Mouse (Mus musculus) kidney, postnatal 0 days (tissue): ENCODE data around the gene Ahdc1. TPM values are rescaled to one million over a fixed set of nuclear protein-coding genes. Genes with fewer than 3 reads are reported as not detected.

Source experiments
- ATAC-seq: fragments of 200-750 bp; cut with Nextera tagmentation; replicated peaks from 2 replicates; pipeline ENCODE4 v1.8.0; 2017; ENCODE audit warnings: low read depth, moderate number of reproducible peaks, moderate TSS enrichment, moderate library complexity; ENCODE audit not compliant: low FRiP score
- DNase-seq: peaks from one replicate; pipeline ENCODE4 v3.0.0-alpha.2; 2016; ENCODE audit warnings: low spot score
- H3K27ac ChIP-seq: fragments of 300-500 bp; sonication (generic); 2 replicates; pipeline ENCODE4 v1.5.1; 2014; ENCODE audit warnings: mild to moderate bottlenecking
- H3K27me3 ChIP-seq: fragments of 300-500 bp; sonication (generic); 2 replicates; pipeline ENCODE4 v1.6.1; 2014; ENCODE audit warnings: low read length, mixed read lengths; ENCODE audit not compliant: insufficient read depth
- H3K36me3 ChIP-seq: fragments of 300-500 bp; sonication (generic); 2 replicates; pipeline ENCODE4 v1.6.1; 2014; ENCODE audit warnings: low read length, mixed read lengths; ENCODE audit not compliant: insufficient read depth
- H3K4me1 ChIP-seq: fragments of 300-500 bp; sonication (generic); replicated peaks from 2 replicates; pipeline ENCODE4 v1.6.1; 2014; ENCODE audit warnings: antibody characterized with exemption, low read length, mixed read lengths; ENCODE audit not compliant: insufficient read depth
- H3K4me2 ChIP-seq: fragments of 300-500 bp; sonication (generic); 2 replicates; pipeline ENCODE4 v1.6.1; 2014; ENCODE audit warnings: mild to moderate bottlenecking, low read length, moderate library complexity, mixed read lengths
- H3K4me3 ChIP-seq: fragments of 300-500 bp; sonication (generic); replicated peaks from 2 replicates; pipeline ENCODE4 v1.5.1; 2014; ENCODE audit warnings: low read depth, low read length
- H3K9ac ChIP-seq: fragments of 300-500 bp; sonication (generic); 2 replicates; pipeline ENCODE4 v1.6.1; 2014; ENCODE audit warnings: low read depth, low read length
- H3K9me3 ChIP-seq: fragments of 300-500 bp; sonication (generic); replicated peaks from 2 replicates; pipeline ENCODE4 v1.6.1; 2016; ENCODE audit warnings: low read length, inconsistent platforms, mixed read lengths
- CTCF ChIP-seq: IDR thresholded peaks from 2 replicates; pipeline ENCODE4 v1.5.1; 2016; ENCODE audit warnings: antibody characterized with exemption, low read depth, mild to moderate bottlenecking, moderate library complexity
- WGBS: fragments of 180-500 bp; shearing (Covaris S2); extraction: QIAGEN DNeasy Blood & Tissue Kit; methylation state at CpG from one replicate; pipeline ENCODE4 v1.1.7; 2014; 5-methylcytosine and 5-hydroxymethylcytosine counted together
- polyA plus RNA-seq: library from polyadenylated mRNA; unstranded; fragments of >200 nt; fragmentation: Nextera tagmentation; extraction: Ambion mirVana; gene quantifications from 2 replicates; pipeline ENCODE4 v1.2.1, GENCODE M21; 2015

Ahdc1 gene
- polyA plus RNA-seq, 1 experiment from 2014 or later, result 6.4 TPM

DNA sequence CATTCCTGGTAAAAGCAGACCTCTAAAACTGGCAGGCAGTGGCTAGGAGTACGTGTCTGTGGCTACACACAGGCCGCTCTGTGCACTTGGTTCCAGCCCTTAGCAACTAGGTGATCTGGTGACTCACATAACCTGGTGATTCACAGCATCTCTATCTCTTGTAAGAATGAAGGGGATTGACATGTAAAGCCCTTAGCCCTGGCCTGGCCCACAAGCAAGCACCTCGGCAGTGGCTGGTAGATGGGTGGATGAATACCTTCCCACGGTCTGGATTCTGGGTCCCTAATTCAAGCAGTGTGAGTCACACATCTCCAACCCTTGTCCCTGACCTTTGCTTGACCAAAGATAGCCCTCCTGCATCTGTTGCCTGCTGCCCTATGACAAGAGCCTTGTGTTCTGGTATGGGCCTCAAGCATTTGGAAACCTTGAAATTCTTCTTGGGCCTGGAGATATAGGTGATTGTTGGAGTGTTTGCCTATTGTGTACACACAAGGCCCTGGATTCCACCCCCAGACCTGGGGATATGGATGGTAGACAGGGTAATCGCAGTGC lies 59.8 kb downstream of the Ahdc1 start:
- H3K9ac ChIP-seq, result no peak overlapping the region
- no peak overlapping the region for H3K4me2 ChIP-seq
- H3K4me3 ChIP-seq, result no peak overlapping the region
- H3K4me1 ChIP-seq, result peaks cover 14% of the 10 kb centered on the region
- 85% methylated on average over 5 of the region's 5 CpGs for WGBS
- no peak overlapping the region for H3K27ac ChIP-seq
- no peak for ATAC-seq
- no peak for TF ChIP-seq CTCF
- peaks cover 23% of the 10 kb centered on the region for H3K36me3 ChIP-seq
- H3K27me3 ChIP-seq, result no peaks in the 10 kb centered on the region
- H3K9me3 ChIP-seq, result no peaks in the 10 kb centered on the region
- no peak for DNase-seq

DNA sequence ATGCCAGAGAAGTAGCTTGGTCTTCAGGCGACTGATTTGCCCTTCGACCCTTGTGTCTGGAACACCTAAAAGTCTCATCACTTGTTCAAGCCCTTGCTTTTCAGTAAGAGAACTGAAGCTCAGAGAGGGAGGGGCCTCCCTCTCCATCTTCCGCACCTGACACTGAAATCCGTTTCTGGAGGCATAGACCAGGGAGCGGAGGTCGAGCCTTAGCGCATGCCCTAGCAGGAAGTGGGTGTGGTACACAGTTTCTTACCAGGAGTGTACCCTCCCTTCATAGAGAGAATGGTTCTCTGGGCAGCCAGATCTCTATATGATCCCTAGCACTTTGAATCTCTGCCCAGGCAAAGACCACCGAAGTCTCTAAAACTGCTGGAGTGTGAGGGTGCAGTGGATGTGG lies 62.1 kb downstream of the Ahdc1 start:
- Histone ChIP-seq H3K4me1 (peaks cover 14% of the 10 kb centered on the region), H3K27ac (peak overlapping the region; percentile 8; the same call in 1 of the 2 replicates), H3K27me3 (no peaks in the 10 kb centered on the region), H3K9ac (peak overlapping the region; percentile 42; the same call in 1 of the 2 replicates), H3K4me2 (no peak overlapping the region), H3K9me3 (no peaks in the 10 kb centered on the region), H3K36me3 (peaks cover 21% of the 10 kb centered on the region), H3K4me3 (no peak overlapping the region)
- no peak for TF ChIP-seq CTCF
- ATAC-seq, result no peak
- no peak for DNase-seq
- 58% methylated on average over 8 of the region's 8 CpGs for WGBS

DNA sequence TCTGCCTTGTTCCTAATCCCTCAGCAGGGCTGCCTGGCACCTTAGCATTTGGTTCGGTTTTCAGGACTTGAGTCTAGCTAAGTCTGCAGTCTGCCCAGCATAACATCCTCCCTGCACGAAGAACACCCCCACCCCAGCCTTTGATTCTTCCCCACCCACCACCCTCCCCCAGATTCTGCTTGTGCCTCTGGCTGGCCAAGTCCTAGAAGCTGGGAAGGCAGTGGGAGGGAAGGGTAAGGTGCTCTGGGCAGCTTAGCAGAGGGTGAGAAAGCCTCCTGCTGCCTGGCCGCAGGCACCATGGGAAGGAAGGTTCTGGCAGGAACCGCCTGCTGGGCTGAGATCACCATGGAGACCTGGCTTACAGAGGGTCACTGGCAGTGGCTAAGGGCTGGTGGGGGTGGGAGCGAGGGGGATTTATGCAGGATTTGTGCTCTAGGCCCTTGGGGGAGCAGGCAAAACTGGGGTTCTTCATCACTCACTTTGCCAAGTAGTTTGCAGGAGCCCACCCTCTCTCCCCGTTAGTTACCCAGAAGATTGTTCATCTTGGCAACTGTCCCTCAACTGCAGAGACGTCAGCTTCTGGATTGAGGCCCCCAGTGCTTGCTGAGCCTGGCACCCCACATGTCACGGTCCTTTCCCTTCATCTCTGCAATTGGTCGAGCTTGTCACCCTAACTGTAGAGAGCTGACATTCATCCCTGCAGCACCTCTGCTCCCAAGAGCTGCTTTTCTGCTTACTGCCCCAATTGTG lies 63.2 kb downstream of the Ahdc1 start:
- H3K4me1 ChIP-seq, result peaks cover 14% of the 10 kb centered on the region
- H3K4me2 ChIP-seq, result no peak overlapping the region
- H3K27ac ChIP-seq, result peak overlapping the region; percentile 54
- no peak for TF ChIP-seq CTCF
- H3K27me3 ChIP-seq, result no peaks in the 10 kb centered on the region
- peak; percentile 58; the same call in 1 of the 2 replicates for ATAC-seq
- H3K9me3 ChIP-seq, result no peaks in the 10 kb centered on the region
- peaks cover 25% of the 10 kb centered on the region for H3K36me3 ChIP-seq
- peak overlapping the region; percentile 42 for H3K9ac ChIP-seq
- DNase-seq, result peak; percentile 58
- WGBS, result 38% methylated on average over 9 of the region's 9 CpGs
- H3K4me3 ChIP-seq, result no peak overlapping the region

- Histone ChIP-seq H3K27me3 (no peaks in the 10 kb centered on the region), H3K27ac (no peak overlapping the region), H3K4me2 (no peak overlapping the region), H3K9me3 (no peaks in the 10 kb centered on the region), H3K9ac (no peak overlapping the region), H3K4me3 (no peak overlapping the region), H3K36me3 (peaks cover 18% of the 10 kb centered on the region), H3K4me1 (peaks cover 14% of the 10 kb centered on the region)
- no peak for TF ChIP-seq CTCF
- DNase-seq (no peak), ATAC-seq (no peak)
- 58% methylated on average over 8 of the region's 8 CpGs for WGBS
Measured at GRCm38 (mm10) chr4:133074894-133075572, 64.0 kb downstream of the Ahdc1 start.

- Histone ChIP-seq H3K27ac (no peak overlapping the region), H3K27me3 (no peaks in the 10 kb centered on the region), H3K4me3 (no peak overlapping the region), H3K9me3 (no peaks in the 10 kb centered on the region), H3K9ac (no peak overlapping the region), H3K36me3 (peaks cover 13% of the 10 kb centered on the region; the same call in 1 of the 2 replicates), H3K4me2 (no peak overlapping the region), H3K4me1 (peaks cover 11% of the 10 kb centered on the region)
- no peak for TF ChIP-seq CTCF
- DNase-seq (no peak), ATAC-seq (no peak)
- 52% methylated on average over 5 of the region's 5 CpGs for WGBS
Measured at GRCm38 (mm10) chr4:133078947-133079346, 67.9 kb downstream of the Ahdc1 start.

DNA sequence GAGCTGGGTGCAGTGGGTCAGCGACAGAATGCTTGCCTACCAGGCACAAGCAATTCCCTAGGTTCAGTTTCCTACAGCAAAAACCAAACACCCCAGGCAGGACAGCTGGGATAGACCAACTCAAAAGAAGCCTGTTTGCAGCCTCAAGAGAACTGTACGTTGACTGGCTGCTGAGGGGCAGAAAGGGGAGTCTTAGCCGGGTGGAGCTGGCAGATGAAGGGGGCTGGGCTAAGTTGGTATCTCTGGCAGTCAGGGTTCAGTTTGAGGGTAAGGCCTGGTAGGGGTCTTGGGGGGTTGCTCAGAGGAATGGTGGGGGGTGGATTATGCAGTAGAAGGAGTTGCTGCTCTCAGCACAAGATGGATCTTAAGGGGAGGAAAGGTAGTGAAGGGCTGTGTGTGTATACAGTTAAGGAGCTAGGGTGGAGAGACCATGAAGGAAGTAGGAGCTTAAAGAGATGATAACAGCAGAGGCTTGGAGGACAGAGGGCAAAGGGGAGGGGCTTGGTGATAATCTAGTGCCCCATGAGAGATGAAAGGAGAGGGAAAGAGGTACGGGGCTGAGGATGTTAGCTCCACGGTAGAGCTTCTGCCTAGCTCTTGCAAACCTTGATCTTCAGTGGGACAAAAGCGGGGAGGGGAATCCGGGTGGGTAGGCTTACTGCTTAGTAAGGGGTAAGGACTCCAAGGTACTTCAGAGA lies 68.5 kb downstream of the Ahdc1 start:
- H3K36me3 ChIP-seq, result peaks cover 13% of the 10 kb centered on the region; the same call in 1 of the 2 replicates
- DNase-seq (no peak), ATAC-seq (no peak)
- no peaks in the 10 kb centered on the region for H3K9me3 ChIP-seq
- no peak overlapping the region for H3K9ac ChIP-seq
- no peaks in the 10 kb centered on the region for H3K27me3 ChIP-seq
- H3K27ac ChIP-seq, result no peak overlapping the region
- peaks cover 8% of the 10 kb centered on the region for H3K4me1 ChIP-seq
- TF ChIP-seq CTCF, result no peak
- no peak overlapping the region for H3K4me2 ChIP-seq
- H3K4me3 ChIP-seq, result no peak overlapping the region
- WGBS, result 51% methylated on average over 7 of the region's 7 CpGs
